Mouse (Mus musculus): Measurements from ENCODE around the gene 1700025C18Rik.

DNA sequence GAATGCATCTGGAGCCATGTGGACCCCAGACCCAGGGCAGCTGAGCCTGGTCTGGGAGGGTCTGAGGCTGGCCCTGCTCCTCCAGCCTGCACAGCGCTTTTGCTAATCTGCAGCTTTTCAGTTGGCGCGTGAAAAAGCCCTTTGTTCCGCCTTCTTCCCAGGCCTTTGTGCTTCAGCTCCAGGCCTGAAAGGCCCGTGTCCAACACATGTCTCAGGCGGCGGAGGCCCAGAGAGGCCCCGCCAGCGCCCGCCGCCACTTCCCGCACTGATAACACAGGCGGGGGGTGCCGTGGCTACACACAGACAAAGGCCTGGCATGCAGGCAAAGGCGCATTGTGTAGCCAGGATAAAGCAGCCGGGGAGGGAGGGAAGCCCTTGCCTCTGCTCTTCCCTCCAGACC is 45.5 kb upstream of the 1700025C18Rik start:
- TF ChIP-seq CTCF (conservative IDR thresholded peaks at IDR 0.05; ENCODE audit: insufficient read depth, insufficient read length, low read depth, low read length) (no peak), POLR2A (IDR thresholded peaks at IDR 0.05; ENCODE audit: low read depth, low read length) (no peak)

All from kidney, adult 2 months (tissue).